Mouse (Mus musculus): Measurements from ENCODE around the gene Rarg.

The Rarg gene

GRCm38 (mm10) chr15:102258076-102258470 is 756 bp upstream of the Rarg start:
- peak in 1 of 2 experiments; percentile 61 for DNase-seq (ENCODE audit: low spot score in 2 of 2)

GRCm38 (mm10) chr15:102256431-102257201 is 701 bp downstream of the Rarg start:
- DNase-seq (ENCODE audit: low spot score in 2 of 2): no peak

- peak in 1 of 2 experiments; percentile 59 for DNase-seq (ENCODE audit: low spot score in 2 of 2)
Observed at GRCm38 (mm10) chr15:102255547-102256255, 1.6 kb downstream of the Rarg start.

- no peak for DNase-seq (ENCODE audit: low spot score in 2 of 2)
Observed at GRCm38 (mm10) chr15:102250521-102250920, 6.8 kb downstream of the Rarg start.

- no peak for DNase-seq (ENCODE audit: low spot score in 2 of 2)
Observed at GRCm38 (mm10) chr15:102249967-102250366, 7.3 kb downstream of the Rarg start.

- DNase-seq (ENCODE audit: low spot score in 2 of 2): no peak
Observed at GRCm38 (mm10) chr15:102249251-102249691, 8.0 kb downstream of the Rarg start.

GRCm38 (mm10) chr15:102248812-102249191 is 8.5 kb downstream of the Rarg start:
- no peak for DNase-seq (ENCODE audit: low spot score in 2 of 2)

GRCm38 (mm10) chr15:102248131-102248811 is 9.0 kb downstream of the Rarg start:
- no peak for DNase-seq (ENCODE audit: low spot score in 2 of 2)

- peak; percentile 77 for DNase-seq (ENCODE audit: low spot score in 2 of 2)
Observed at GRCm38 (mm10) chr15:102247252-102248130, 9.8 kb downstream of the Rarg start.

- DNase-seq (ENCODE audit: low spot score in 2 of 2): peak; percentile 95 to 98
Observed at GRCm38 (mm10) chr15:102246866-102247251, 10.5 kb downstream of the Rarg start.

GRCm38 (mm10) chr15:102245891-102246741 is 11.2 kb downstream of the Rarg start:
- peak; percentile 72 to 73 for DNase-seq (ENCODE audit: low spot score in 2 of 2)

- no peak for DNase-seq (ENCODE audit: low spot score in 2 of 2)
Observed at GRCm38 (mm10) chr15:102245461-102245881, 11.8 kb downstream of the Rarg start.

- DNase-seq (ENCODE audit: low spot score in 2 of 2): no peak
Observed at GRCm38 (mm10) chr15:102244306-102245191, 12.8 kb downstream of the Rarg start.

GRCm38 (mm10) chr15:102243229-102244190 is 13.8 kb downstream of the Rarg start:
- DNase-seq (ENCODE audit: low spot score in 2 of 2): peak; percentile 55 to 79

GRCm38 (mm10) chr15:102242404-102243228 is 14.7 kb downstream of the Rarg start:
- DNase-seq (ENCODE audit: low spot score in 2 of 2): no peak

GRCm38 (mm10) chr15:102240607-102241006 is 16.7 kb downstream of the Rarg start:
- no peak for DNase-seq (ENCODE audit: low spot score in 2 of 2)

GRCm38 (mm10) chr15:102239851-102240250 is 17.5 kb downstream of the Rarg start:
- DNase-seq (ENCODE audit: low spot score in 2 of 2): no peak

Measured in urinary bladder, postnatal 4 days (tissue).